Mouse (Mus musculus) heart, adult 11 months (tissue): ENCODE measurements around the gene Id1.
A peak's percentile ranks its signal among the peaks of the same experiment; 100 is the strongest.

Experiments used
- DNase-seq: peaks from one replicate; pipeline ENCODE4 v3.0.0; 2022

Gene Id1

GRCm38 (mm10) chr2:152736090-152736601 lies at the start of gene Id1:
Gene Id1, plus strand, starts transcription at chr2:152736251.
- peak; percentile 100 for DNase-seq

- DNase-seq = no peak
These were observed 49.7 kb upstream of the Id1 start for GRCm38 (mm10) chr2:152686399-152686798.

GRCm38 (mm10) chr2:152686806-152687267 lies 49.2 kb upstream of the Id1 start, which contains the start of gene Mcts2:
Gene Mcts2, plus strand, starts transcription at chr2:152687035.
- peak; percentile 99 for DNase-seq

GRCm38 (mm10) chr2:152691564-152692217 lies 44.4 kb upstream of the Id1 start:
- no peak for DNase-seq

GRCm38 (mm10) chr2:152693233-152693632 lies 42.8 kb upstream of the Id1 start:
- DNase-seq = no peak

- no peak for DNase-seq
These were observed 42.3 kb upstream of the Id1 start for GRCm38 (mm10) chr2:152693735-152694134.

- peak; percentile 96 for DNase-seq
These were observed 41.3 kb upstream of the Id1 start for GRCm38 (mm10) chr2:152694708-152695107.

GRCm38 (mm10) chr2:152696016-152696415 lies 40.0 kb upstream of the Id1 start:
- DNase-seq = no peak

- peak; percentile 98 for DNase-seq
These were observed 39.4 kb upstream of the Id1 start for GRCm38 (mm10) chr2:152696476-152697164.

GRCm38 (mm10) chr2:152700138-152700537 lies 35.9 kb upstream of the Id1 start:
- no peak for DNase-seq

- no peak for DNase-seq
These were observed 35.3 kb upstream of the Id1 start for GRCm38 (mm10) chr2:152700725-152701124.

GRCm38 (mm10) chr2:152703596-152704255 lies 32.3 kb upstream of the Id1 start:
- no peak for DNase-seq

- no peak for DNase-seq
These were observed 31.8 kb upstream of the Id1 start for GRCm38 (mm10) chr2:152704256-152704605.

GRCm38 (mm10) chr2:152704811-152705370 lies 31.2 kb upstream of the Id1 start:
- DNase-seq = no peak

- DNase-seq = peak; percentile 98
These were observed 30.0 kb upstream of the Id1 start for GRCm38 (mm10) chr2:152705993-152706571.

- DNase-seq = no peak
These were observed 28.9 kb upstream of the Id1 start for GRCm38 (mm10) chr2:152707186-152707585.

- peak; percentile 100 for DNase-seq
These were observed 28.4 kb upstream of the Id1 start for GRCm38 (mm10) chr2:152707627-152708026.

- DNase-seq = peak; percentile 90
These were observed 27.0 kb upstream of the Id1 start for GRCm38 (mm10) chr2:152709066-152709465.

GRCm38 (mm10) chr2:152716241-152716772 lies 19.7 kb upstream of the Id1 start:
- peak; percentile 83 for DNase-seq

GRCm38 (mm10) chr2:152717652-152718051 lies 18.4 kb upstream of the Id1 start:
- DNase-seq = peak; percentile 82

GRCm38 (mm10) chr2:152718076-152718475 lies 18.0 kb upstream of the Id1 start:
- DNase-seq = peak; percentile 87

GRCm38 (mm10) chr2:152723651-152724331 lies 12.3 kb upstream of the Id1 start:
- peak; percentile 99 for DNase-seq
